Mouse (Mus musculus) megakaryocyte, embryonic 14.5 days (primary cell): ENCODE results near the gene Sag. TPM values are rescaled to one million over a fixed set of nuclear protein-coding genes. Genes with fewer than 3 reads are reported as not detected.

Experiments used
- H3K27me3 ChIP-seq: replicated peaks from 2 replicates; pipeline ENCODE3; 2012; ENCODE audit warnings: inconsistent platforms
- H3K36me3 ChIP-seq: replicated peaks from 2 replicates; pipeline ENCODE3; 2012; ENCODE audit warnings: low read length, inconsistent platforms, mixed read lengths
- H3K4me1 ChIP-seq: 2 replicates; pipeline ENCODE4 v1.6.1; 2012; ENCODE audit warnings: inconsistent platforms
- H3K4me3 ChIP-seq: replicated peaks from 2 replicates; pipeline ENCODE3; 2012; ENCODE audit warnings: moderate library complexity, mild to moderate bottlenecking, inconsistent platforms
- H3K9me3 ChIP-seq: 2 replicates; pipeline ENCODE4 v1.6.1; 2012; ENCODE audit warnings: inconsistent platforms
- FLI1 ChIP-seq: IDR thresholded peaks from 2 replicates; pipeline ENCODE4 v1.6.1; 2012; ENCODE audit warnings: low read length, inconsistent platforms, mixed read lengths
- GATA1 ChIP-seq: IDR thresholded peaks from 3 replicates; pipeline ENCODE4 v1.6.1; 2012; ENCODE audit warnings: mixed read lengths, low read length, inconsistent platforms, borderline replicate concordance
- polyA plus RNA-seq: library from polyadenylated mRNA; stranded (reverse); fragments of >175 nt; gene quantifications from 2 replicates; pipeline ENCODE4 v1.2.3, GENCODE M21; 2012; ENCODE audit warnings: low replicate concordance; ENCODE audit not compliant: insufficient read depth

The Sag gene
- polyA plus RNA-seq, 1 experiment: not detected

DNA sequence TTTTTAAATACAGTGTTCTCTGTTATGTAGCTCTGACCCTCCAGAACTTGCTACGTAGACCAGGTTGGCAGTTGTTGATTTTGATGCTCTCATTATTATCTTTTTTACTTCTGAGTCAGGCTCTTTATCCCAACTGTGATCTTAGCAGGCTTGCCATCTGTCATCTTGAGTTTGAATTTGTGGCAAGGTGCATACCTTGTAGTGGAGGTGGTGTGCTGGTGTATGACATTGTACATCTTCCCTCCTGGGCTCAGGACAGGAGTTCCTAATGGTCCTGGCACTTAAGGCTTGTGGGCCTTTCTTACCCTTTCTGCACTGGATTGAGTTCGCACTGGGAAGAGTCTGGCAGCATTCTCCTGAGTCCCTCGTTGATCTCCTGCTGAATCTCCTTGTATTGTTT, 60.1 kb downstream of the Sag start:
- TF ChIP-seq FLI1 (no peak), GATA1 (no peak)
- Histone ChIP-seq H3K4me3 (peak overlapping the region; percentile 31), H3K4me1 (peaks cover 95% of the 10 kb centered on the region), H3K36me3 (peaks cover 48% of the 10 kb centered on the region), H3K9me3 (no peaks in the 10 kb centered on the region), H3K27me3 (no peaks in the 10 kb centered on the region)

DNA sequence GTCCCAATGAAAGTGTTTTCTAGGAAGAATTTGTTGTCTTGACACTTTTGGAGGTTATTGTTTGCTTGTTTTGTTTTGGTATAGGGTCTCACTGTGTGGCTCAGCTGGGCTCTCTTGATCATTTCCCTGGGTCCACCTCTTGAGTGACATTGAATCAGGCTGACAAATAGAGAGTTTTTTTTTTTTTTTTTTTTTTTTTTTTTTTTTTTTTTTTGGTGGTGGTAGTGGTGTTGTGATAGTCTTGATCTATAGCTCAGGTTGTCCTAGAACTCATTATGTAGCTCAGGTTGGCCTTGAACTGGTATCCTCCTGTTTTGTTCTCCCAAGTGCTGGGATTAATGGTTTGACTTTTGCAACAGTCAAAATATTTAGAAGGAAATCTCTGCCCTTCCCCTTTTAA, 61.4 kb downstream of the Sag start:
- Histone ChIP-seq H3K36me3 (peaks cover 54% of the 10 kb centered on the region), H3K27me3 (no peaks in the 10 kb centered on the region), H3K4me3 (no peak overlapping the region), H3K9me3 (no peaks in the 10 kb centered on the region), H3K4me1 (peaks cover 95% of the 10 kb centered on the region)
- TF ChIP-seq FLI1 (no peak), GATA1 (no peak)

DNA sequence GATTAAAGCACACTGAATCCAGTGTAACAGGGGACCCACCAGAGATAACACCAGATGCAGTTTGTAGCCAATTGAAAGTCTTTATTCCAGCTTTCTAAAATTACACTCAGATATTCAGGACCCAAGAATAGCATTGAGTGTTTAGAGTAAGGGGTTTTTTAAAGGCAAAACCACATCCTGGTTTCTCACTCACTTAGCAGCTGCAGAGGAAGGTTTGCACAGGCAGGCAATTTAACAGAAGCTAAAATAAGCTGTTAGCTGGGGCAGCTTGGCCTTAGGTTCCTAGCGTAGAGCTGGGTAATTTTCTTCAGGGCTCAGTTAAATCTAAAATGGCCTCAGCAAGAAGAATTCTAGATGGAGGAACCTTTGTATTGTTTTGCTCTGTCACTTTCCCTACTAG, 63.2 kb downstream of the Sag start:
- Histone ChIP-seq H3K9me3 (no peaks in the 10 kb centered on the region), H3K4me1 (peaks cover 97% of the 10 kb centered on the region), H3K36me3 (peaks cover 60% of the 10 kb centered on the region), H3K4me3 (peak overlapping the region; percentile 16), H3K27me3 (no peaks in the 10 kb centered on the region)
- TF ChIP-seq FLI1: no peak
- TF ChIP-seq GATA1: no peak

DNA sequence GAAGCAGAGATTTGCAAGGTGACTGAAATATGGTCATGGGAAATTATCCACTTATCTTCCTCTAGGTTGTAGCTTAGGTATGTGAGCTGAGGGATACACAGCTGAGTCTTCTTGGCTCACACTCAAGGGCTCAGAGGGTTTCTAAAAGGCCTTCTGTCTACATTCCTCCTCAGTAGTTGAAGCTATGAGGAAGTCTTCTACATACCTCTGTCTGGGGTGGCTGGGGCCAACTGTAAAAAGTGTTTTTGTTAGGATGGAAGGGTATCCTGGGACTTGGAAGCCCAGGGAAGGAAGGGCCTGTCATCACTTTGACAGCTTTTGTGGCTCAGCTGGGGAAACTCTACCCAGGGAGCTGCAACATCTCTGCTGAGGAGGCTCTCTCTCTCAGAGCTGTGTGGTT, 68.1 kb downstream of the Sag start:
- TF ChIP-seq GATA1 (no peak), FLI1 (no peak)
- no peaks in the 10 kb centered on the region for H3K27me3 ChIP-seq
- H3K4me3 ChIP-seq: no peak overlapping the region
- peaks cover 95% of the 10 kb centered on the region for H3K4me1 ChIP-seq
- no peaks in the 10 kb centered on the region for H3K9me3 ChIP-seq
- peaks cover 48% of the 10 kb centered on the region for H3K36me3 ChIP-seq

DNA sequence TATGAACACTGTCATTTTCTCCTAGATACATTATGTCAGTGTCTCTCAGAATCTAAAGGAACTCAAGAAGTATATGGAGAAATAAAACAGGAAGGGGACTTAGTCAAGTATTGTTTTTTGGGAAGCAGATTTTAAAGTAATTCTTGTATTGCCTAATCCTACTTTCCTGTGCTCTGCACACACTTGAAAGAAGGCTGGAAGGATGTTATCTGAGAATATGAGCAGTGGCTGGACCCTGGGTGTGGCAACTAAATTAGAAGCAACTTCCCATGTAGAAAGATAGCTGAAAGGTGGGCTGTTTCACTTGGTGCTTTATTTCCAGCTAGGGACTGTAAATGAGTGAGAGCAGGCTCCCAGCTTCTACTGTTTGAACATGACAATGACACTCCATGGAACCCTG, 69.6 kb downstream of the Sag start:
- Histone ChIP-seq H3K36me3 (peaks cover 50% of the 10 kb centered on the region), H3K9me3 (no peaks in the 10 kb centered on the region), H3K4me3 (no peak overlapping the region), H3K27me3 (no peaks in the 10 kb centered on the region), H3K4me1 (peaks cover 97% of the 10 kb centered on the region)
- TF ChIP-seq GATA1: no peak

DNA sequence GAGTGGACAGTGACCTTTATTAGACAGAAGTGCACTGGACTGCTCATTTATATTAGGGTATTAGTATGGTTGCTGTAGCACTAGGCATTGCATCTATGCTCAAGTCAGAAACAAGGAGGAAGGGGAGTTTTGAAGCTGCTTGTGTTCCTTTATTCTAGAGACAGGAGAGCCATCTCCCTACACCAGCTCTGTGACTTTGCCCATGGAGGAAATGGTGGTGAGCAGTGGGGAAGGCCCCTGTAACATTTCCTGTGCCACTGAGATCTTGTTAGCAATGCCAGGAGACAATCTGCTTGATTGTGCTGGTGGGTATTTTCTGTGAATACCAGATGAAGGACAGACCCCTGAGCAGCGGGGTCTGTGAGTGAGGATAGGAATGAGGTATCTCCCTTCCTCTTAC, 72.6 kb downstream of the Sag start:
- Histone ChIP-seq H3K9me3 (no peaks in the 10 kb centered on the region), H3K36me3 (peaks cover 47% of the 10 kb centered on the region), H3K4me1 (peaks cover 98% of the 10 kb centered on the region), H3K27me3 (no peaks in the 10 kb centered on the region), H3K4me3 (peak overlapping the region; percentile 76)
- TF ChIP-seq GATA1: no peak
- TF ChIP-seq FLI1: no peak

DNA sequence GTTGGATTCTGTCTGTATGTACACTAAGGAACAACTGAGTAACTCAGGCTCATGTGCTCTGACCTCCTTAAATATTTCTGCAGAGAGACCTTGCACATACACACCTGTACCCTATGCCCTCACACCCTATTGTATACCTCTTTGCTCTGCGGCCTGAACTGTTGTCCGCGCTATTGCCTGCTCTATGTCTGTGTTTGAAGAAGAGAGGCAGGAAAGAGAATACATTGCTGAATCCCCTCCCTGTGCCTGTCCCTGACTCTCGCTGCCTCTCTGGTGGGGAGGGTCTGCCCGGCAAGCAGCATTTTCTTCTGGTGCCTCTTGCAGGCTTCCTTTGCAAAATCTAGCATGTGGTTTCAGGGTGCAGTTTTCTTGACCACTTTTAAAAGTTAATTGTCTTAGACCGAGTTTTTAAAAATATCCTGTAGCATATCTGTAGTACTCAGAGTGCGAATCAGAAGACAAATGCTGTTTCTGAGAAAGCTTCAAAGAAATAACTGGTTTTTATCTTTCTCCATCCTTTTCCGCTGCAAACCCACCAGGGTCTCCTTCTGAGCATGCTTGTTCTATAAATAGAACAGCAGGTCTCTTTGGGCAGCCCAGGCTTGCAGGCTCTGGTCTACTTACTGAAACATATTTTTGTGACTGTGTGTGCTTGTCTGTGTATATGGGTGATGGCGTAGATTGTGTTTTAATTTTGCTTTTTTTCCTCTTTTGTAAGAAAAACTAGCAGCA, 74.2 kb downstream of the Sag start:
- peaks cover 95% of the 10 kb centered on the region for H3K4me1 ChIP-seq
- H3K9me3 ChIP-seq: no peaks in the 10 kb centered on the region
- TF ChIP-seq GATA1: no peak
- TF ChIP-seq FLI1: no peak
- peak overlapping the region; percentile 88 for H3K4me3 ChIP-seq
- no peaks in the 10 kb centered on the region for H3K27me3 ChIP-seq
- H3K36me3 ChIP-seq: peaks cover 54% of the 10 kb centered on the region

DNA sequence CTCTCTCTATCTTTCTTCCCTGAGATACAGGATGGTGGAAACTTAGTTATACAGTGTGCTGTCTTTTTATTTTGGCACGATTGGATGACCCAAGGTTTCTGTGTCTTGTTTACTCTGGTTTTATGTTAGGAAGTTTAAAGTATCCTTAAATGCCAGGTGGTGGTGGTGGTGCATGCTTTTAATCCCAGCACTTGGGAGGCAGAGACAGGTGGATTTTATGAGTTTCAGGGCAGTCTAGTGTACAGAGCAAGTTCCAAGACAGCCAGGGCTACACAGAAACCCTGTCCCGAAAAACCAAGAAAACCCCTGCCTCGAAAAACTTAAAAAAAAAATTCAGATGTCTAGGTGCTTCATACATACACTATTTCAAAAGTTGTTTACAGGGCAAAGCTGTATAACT, 75.6 kb downstream of the Sag start:
- TF ChIP-seq FLI1 (no peak), GATA1 (no peak)
- H3K27me3 ChIP-seq: no peaks in the 10 kb centered on the region
- H3K4me3 ChIP-seq: peak overlapping the region; percentile 88
- no peaks in the 10 kb centered on the region for H3K9me3 ChIP-seq
- peaks cover 96% of the 10 kb centered on the region for H3K4me1 ChIP-seq
- peaks cover 67% of the 10 kb centered on the region for H3K36me3 ChIP-seq

DNA sequence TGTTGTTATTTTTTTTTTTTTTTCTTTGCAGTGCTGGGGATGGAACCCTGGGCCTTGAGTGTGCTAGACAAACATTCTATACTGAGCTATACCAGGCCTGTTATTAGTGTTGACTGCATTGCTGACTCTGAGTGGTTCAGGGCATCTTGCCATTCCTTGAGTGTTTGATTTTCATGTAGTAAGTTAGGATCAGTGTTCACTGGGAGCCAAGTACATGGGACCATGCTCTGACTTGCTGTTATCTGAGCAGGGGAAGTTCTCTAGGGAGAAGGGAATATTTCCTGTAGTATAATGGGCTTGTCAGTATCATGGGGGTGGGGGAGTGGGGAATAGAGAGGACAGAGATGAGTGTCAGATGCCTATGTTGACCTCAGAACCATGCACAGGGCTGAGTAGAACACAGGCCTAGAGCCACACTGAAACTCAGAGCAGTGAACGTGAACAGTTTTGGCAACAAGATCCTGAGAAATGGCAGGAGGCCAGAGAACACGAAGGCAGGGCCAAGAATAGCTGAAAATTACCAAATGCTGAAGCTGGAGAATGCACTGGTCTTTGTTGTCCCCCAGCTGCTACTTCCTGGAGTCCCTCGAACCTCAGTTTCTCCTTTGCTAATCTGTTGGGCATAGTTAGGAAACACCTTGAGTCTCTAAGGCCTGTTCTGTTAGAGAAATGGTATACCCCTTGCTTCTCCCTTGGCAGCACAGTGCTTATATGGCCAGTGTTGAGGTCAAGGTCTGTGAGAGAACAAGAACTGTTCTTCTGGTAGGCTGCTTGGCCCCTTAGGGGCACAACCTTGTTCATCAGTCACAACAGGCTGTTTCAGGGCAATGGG, 76.2 kb downstream of the Sag start:
- Histone ChIP-seq H3K27me3 (no peaks in the 10 kb centered on the region), H3K36me3 (peaks cover 74% of the 10 kb centered on the region), H3K4me3 (peak overlapping the region; percentile 88), H3K9me3 (no peaks in the 10 kb centered on the region), H3K4me1 (peaks cover 96% of the 10 kb centered on the region)
- TF ChIP-seq GATA1 (no peak), FLI1 (no peak)

DNA sequence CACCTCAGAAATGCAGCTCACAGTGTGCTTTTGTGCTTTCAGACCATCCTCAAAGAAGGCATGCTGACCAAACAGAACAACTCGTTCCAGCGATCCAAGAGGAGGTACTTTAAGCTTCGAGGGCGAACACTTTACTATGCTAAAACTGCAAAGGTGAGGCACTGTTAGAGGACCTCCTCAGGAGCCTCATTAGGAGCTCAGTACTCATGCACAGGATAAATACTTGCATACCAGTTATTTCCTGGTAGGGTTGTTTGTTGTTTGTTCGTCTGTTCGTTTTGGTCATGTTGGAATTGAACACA, 76.8 kb downstream of the Sag start:
- Histone ChIP-seq H3K4me1 (peaks cover 96% of the 10 kb centered on the region), H3K36me3 (peaks cover 74% of the 10 kb centered on the region), H3K27me3 (no peaks in the 10 kb centered on the region), H3K9me3 (no peaks in the 10 kb centered on the region), H3K4me3 (peak overlapping the region; percentile 88)
- TF ChIP-seq FLI1: no peak
- no peak for TF ChIP-seq GATA1
